Mouse (Mus musculus) forebrain, embryonic 16.5 days (tissue): ENCODE data around the gene Alyref. TPM values are rescaled to one million over a fixed set of nuclear protein-coding genes. Genes with fewer than 3 reads are reported as not detected.
"Not testable (repeated sequence)": the region's sequence is repeated elsewhere in the genome, so short reads cannot be mapped to it uniquely, and the experiment has no call there.

ENCODE experiments used
- ATAC-seq: fragments of 200-750 bp; cut with Nextera tagmentation; 2 replicates; pipeline ENCODE4 v1.8.0; 2017; ENCODE audit warnings: mild to moderate bottlenecking, moderate library complexity
- H3K27ac ChIP-seq: fragments of 300-500 bp; sonication (generic); 2 replicates; pipeline ENCODE4 v1.5.1; 2014; ENCODE audit warnings: low read length, control low read depth
- H3K27me3 ChIP-seq: fragments of 300-500 bp; sonication (generic); replicated peaks from 2 replicates; pipeline ENCODE4 v1.6.1; 2014; ENCODE audit warnings: low read length; ENCODE audit not compliant: control insufficient read depth, insufficient read depth
- H3K36me3 ChIP-seq: fragments of 300-500 bp; sonication (generic); 2 replicates; pipeline ENCODE4 v1.6.1; 2014; ENCODE audit not compliant: control insufficient read depth, insufficient read depth
- H3K4me1 ChIP-seq: fragments of 300-500 bp; sonication (generic); replicated peaks from 2 replicates; pipeline ENCODE4 v1.6.1; 2014; ENCODE audit warnings: low read length; ENCODE audit not compliant: control insufficient read depth, insufficient read depth
- H3K4me2 ChIP-seq: fragments of 300-500 bp; sonication (generic); 2 replicates; pipeline ENCODE4 v1.6.1; 2014; ENCODE audit warnings: mild to moderate bottlenecking, low read length, control low read depth
- H3K4me3 ChIP-seq: fragments of 300-500 bp; sonication (generic); replicated peaks from 2 replicates; pipeline ENCODE4 v1.5.1; 2014; ENCODE audit warnings: mild to moderate bottlenecking, low read length, control low read depth
- H3K9ac ChIP-seq: fragments of 300-500 bp; sonication (generic); replicated peaks from 2 replicates; pipeline ENCODE4 v1.6.1; 2014; ENCODE audit warnings: low read depth, low read length, control low read depth
- H3K9me3 ChIP-seq: fragments of 300-500 bp; sonication (generic); 2 replicates; pipeline ENCODE4 v1.6.1; 2016; ENCODE audit warnings: low read length; ENCODE audit not compliant: control insufficient read depth
- WGBS: fragments of 180-500 bp; shearing (Covaris S2); extraction: QIAGEN DNeasy Blood & Tissue Kit; methylation state at CpG from one replicate; pipeline ENCODE4 v1.1.7; 2014; 5-methylcytosine and 5-hydroxymethylcytosine counted together
- polyA plus RNA-seq: library from polyadenylated mRNA; unstranded; fragments of >200 nt; fragmentation: Nextera tagmentation; extraction: Ambion mirVana; gene quantifications from 2 replicates; pipeline ENCODE4 v1.2.1, GENCODE M21; 2015

Gene Alyref
- polyA plus RNA-seq, 1 experiment from 2014 or later: 287 TPM

DNA sequence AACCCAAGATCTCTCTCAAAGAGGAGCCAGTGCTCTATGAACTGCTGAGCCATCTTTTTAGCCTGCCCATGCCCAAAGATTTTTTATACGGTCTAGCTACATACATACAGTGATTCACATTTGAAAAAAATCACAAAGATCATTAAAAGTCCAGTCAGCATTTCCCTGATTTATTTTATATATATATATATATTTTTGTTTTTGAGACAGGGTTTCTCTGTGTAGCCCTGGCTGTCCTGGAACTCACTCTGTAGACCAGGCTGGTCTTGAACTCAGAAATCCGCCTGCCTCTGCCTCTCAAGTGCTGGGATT, 15.2 kb downstream of the Alyref start:
- H3K9ac ChIP-seq, H3K27me3 ChIP-seq, H3K4me3 ChIP-seq, H3K27ac ChIP-seq, H3K4me2 ChIP-seq, ATAC-seq, H3K9me3 ChIP-seq: not testable (repeated sequence)
- 98% methylated on average over 2 of the region's 2 CpGs for WGBS
- peaks cover 27% of the 10 kb centered on the region; the same call in 1 of the 2 replicates for H3K36me3 ChIP-seq
- H3K4me1 ChIP-seq: peaks cover 18% of the 10 kb centered on the region

DNA sequence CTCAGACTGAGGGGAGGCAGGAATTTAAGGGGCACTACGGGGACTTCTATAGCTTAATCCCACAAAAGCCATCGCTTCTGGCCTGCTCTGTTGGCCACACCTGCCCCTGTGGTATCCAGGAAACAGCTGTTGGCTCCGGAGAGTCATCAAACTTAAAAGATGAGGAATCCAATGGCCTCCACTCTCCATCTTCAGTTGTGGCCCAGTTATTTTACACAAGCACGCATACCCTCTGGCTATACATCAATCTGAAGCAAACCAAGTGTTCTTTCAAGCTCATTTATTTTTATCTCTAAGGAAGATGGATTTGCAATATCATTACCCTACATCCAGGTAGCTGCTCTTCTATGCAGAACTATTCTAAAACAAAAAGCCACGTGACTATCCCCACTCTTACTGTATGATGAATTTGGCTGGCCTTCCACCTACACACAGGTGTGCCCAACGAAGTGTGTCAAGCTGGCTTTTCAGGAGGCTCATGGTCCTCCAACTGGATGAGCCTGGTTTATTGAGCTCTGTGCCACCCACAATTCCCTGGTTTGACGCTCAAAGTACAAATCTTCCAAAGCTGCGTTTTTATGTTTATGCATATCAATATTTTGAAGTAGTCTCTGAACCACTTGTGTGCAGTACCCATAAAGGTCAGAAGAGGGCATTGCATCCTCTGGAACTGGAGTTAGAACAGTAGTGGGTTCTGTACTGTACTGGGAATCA, 15.7 kb downstream of the Alyref start:
- Histone ChIP-seq H3K27me3 (no peaks in the 10 kb centered on the region), H3K9me3 (no peaks in the 10 kb centered on the region), H3K4me1 (peaks cover 18% of the 10 kb centered on the region), H3K9ac (peak overlapping the region; percentile 85), H3K4me3 (peak overlapping the region; percentile 89), H3K27ac (peak overlapping the region; percentile 88), H3K4me2 (peak overlapping the region; percentile 56), H3K36me3 (peaks cover 28% of the 10 kb centered on the region; the same call in 1 of the 2 replicates)
- 75% methylated on average over 8 of the region's 8 CpGs for WGBS
- ATAC-seq: no peak

DNA sequence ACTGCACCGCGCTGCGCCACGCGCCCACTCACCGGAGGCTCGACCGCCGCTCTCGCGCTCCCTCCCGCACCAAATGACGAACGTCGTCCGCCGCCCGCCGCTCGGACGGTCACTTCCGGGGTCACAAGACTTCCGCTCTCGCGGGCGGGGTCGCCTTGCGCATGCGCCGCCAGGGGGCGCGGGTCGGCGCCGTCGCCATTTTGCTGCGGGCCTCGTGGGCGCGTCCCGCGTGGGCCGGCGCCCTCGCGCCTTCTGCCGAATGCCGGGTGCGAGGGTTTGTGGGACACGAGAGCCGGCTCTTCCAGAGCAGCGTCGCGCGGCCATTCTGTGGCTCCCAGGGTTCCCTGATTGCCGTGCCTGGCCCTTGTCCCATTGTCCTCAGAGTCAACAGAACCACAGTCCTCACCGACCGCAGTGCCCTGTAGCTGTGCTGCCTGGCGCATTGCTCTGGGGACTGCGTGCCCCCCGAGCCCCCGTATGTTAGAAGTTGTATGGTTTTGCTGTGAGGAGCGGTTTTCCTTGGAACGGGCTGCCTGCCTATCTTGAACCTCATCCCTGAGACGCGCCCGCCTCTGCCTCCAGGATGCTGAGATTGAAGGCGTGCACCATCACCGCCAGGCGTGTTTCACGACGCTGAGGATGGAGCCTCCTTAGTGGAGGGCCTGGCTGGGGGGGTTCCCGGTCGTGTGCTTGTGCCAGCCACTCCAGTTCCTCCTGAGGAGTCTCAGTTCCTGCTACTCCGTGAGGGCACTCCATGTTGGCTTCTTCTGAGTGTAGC, 16.5 kb downstream of the Alyref start, which contains the start of gene Arhgdia:
Gene Arhgdia (minus strand): TSS at position 135 of the 778 bp plus-strand sequence.
- peak; percentile 70 for ATAC-seq
- Histone ChIP-seq H3K4me1 (peaks cover 18% of the 10 kb centered on the region), H3K36me3 (peaks cover 24% of the 10 kb centered on the region; the same call in 1 of the 2 replicates), H3K27me3 (no peaks in the 10 kb centered on the region), H3K4me2 (peak within 1 kb of the TSS; percentile 98), H3K9me3 (no peaks in the 10 kb centered on the region), H3K27ac (peak within 1 kb of the TSS; percentile 88), H3K4me3 (peak within 1 kb of the TSS; percentile 89), H3K9ac (peak within 1 kb of the TSS; percentile 85)
- 4% methylated on average over 64 of the region's 75 CpGs for WGBS

DNA sequence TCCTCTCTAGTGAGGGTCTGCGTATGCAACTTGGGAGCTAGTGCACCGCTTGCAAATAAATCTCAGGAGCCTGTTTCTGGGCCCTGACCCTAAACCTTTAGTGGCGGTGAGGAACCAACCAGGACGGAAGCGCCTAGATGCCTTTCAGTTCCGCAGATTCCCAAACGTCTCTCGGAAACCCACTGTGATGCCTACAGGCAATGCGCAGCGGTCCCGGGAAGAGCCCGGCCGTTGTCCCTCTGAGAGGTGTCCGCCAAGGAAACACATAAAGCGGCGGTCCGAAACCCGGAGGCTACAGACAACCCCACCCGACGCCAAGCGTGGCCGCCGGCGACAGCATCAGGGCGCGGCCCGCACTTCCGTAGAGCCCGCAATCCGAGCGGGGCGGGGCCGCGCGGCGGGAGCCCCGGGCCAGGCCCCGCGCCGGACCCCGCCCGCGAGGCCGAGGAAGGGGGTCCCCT, 17.3 kb downstream of the Alyref start:
- under 1% methylated on average over 42 of the region's 44 CpGs for WGBS

DNA sequence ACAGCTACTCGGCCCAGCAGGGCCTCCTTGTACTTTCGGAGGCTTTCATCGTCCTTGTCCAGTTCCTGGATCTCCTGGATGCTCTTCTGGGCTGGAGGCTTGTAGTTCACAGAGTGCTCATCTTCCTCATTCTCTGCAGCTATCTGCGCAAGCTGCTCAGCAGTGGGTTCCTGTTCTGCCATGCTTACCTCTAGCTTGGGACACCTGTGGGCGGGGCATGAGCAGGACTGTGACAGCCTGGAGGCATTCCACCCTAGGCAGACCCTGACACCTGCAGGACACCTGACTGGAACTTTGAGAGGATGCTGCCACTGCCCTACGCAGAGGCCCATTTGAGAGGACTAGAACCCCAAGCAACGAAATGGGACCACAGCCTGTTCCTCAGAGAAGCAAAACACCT, 18.0 kb downstream of the Alyref start:
- no peak for ATAC-seq
- peak overlapping the region; percentile 89 for H3K4me3 ChIP-seq
- H3K9ac ChIP-seq: peak overlapping the region; percentile 85
- H3K9me3 ChIP-seq: no peaks in the 10 kb centered on the region
- 63% methylated on average over 7 of the region's 7 CpGs for WGBS
- peak overlapping the region; percentile 98 for H3K4me2 ChIP-seq
- peak overlapping the region; percentile 88 for H3K27ac ChIP-seq
- H3K27me3 ChIP-seq: no peaks in the 10 kb centered on the region
- H3K4me1 ChIP-seq: peaks cover 18% of the 10 kb centered on the region
- peaks cover 18% of the 10 kb centered on the region; the same call in 1 of the 2 replicates for H3K36me3 ChIP-seq

More for the DNA sequence above, 17.3 kb downstream of the Alyref start:
- peaks cover 22% of the 10 kb centered on the region; the same call in 1 of the 2 replicates for H3K36me3 ChIP-seq
- H3K27ac ChIP-seq: peak overlapping the region; percentile 88
- H3K9me3 ChIP-seq: no peaks in the 10 kb centered on the region
- H3K4me3 ChIP-seq: peak overlapping the region; percentile 89
- peak overlapping the region; percentile 85 for H3K9ac ChIP-seq
- H3K27me3 ChIP-seq: no peaks in the 10 kb centered on the region
- peak; percentile 41 for ATAC-seq
- H3K4me2 ChIP-seq: peak overlapping the region; percentile 98
- peaks cover 18% of the 10 kb centered on the region for H3K4me1 ChIP-seq

GRCm38 (mm10) chr11:120579316-120580107, 18.7 kb downstream of the Alyref start:
- no peak for ATAC-seq
- WGBS: 63% methylated on average over 15 of the region's 15 CpGs

GRCm38 (mm10) chr11:120578694-120579243, 19.4 kb downstream of the Alyref start:
- no peak overlapping the region for H3K4me2 ChIP-seq
- H3K36me3 ChIP-seq: peaks cover 15% of the 10 kb centered on the region; the same call in 1 of the 2 replicates
- H3K4me1 ChIP-seq: peaks cover 26% of the 10 kb centered on the region
- no peak overlapping the region for H3K4me3 ChIP-seq
- H3K9ac ChIP-seq: no peak overlapping the region
- no peaks in the 10 kb centered on the region for H3K27me3 ChIP-seq
- ATAC-seq: no peak
- H3K27ac ChIP-seq: no peak overlapping the region
- 88% methylated on average over 11 of the region's 11 CpGs for WGBS
- H3K9me3 ChIP-seq: no peaks in the 10 kb centered on the region

More at GRCm38 (mm10) chr11:120579316-120580107, 18.7 kb downstream of the Alyref start:
- H3K27ac ChIP-seq: peak overlapping the region; percentile 88
- H3K9ac ChIP-seq: peak overlapping the region; percentile 85
- peak overlapping the region; percentile 89 for H3K4me3 ChIP-seq
- peaks cover 15% of the 10 kb centered on the region; the same call in 1 of the 2 replicates for H3K36me3 ChIP-seq
- H3K27me3 ChIP-seq: no peaks in the 10 kb centered on the region
- peak overlapping the region; percentile 98 for H3K4me2 ChIP-seq
- H3K9me3 ChIP-seq: no peaks in the 10 kb centered on the region
- peaks cover 18% of the 10 kb centered on the region for H3K4me1 ChIP-seq

DNA sequence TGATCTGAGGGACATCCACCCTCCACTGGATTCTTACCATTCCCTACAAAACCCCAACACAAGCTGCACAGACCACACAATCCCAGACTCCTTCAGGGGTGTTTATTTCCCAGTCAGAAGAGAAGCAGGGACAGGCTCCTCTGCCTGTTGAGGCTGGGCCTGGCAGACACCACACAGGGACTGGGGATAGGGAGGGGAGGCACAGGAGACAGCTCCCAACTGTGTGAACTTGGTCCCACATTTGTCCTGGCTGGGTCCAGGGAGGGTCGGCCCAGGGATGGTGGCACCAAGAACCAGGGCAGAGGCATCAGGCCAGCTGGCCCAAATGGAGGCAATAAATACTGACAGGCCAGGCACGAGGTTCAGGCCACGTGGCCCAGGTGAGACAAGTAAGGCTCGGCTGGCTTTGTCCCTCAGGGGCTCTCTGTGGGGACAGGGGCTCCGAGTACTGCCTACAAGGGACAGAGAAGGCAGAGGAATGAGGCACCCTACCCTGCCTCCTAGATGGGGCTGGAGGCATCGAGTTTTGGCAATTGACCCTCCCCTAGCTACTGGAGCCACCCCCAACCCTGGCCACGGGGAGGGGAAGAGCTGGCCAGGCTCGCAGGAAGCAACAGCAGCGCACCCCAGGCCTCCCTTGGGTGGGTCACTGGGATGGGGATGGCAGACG, 20.0 kb downstream of the Alyref start:
- Histone ChIP-seq H3K9ac (no peak overlapping the region), H3K27me3 (no peaks in the 10 kb centered on the region), H3K4me2 (no peak overlapping the region), H3K4me3 (no peak overlapping the region), H3K9me3 (no peaks in the 10 kb centered on the region), H3K36me3 (peaks cover 15% of the 10 kb centered on the region; the same call in 1 of the 2 replicates), H3K4me1 (peaks cover 26% of the 10 kb centered on the region), H3K27ac (no peak overlapping the region)
- ATAC-seq: no peak
- WGBS: 87% methylated on average over 10 of the region's 10 CpGs
